Mouse (Mus musculus) ES-CJ7 (cell line): ENCODE measurements around the gene Znrf1.

Experiments used
- DNase-seq: peaks from one replicate; pipeline ENCODE4 v3.0.0; 2011; ENCODE audit warnings: low read depth, low spot score

Gene Znrf1

GRCm38 (mm10) chr8:111596485-111596821 is 60.6 kb downstream of the Znrf1 start:
- DNase-seq: no peak

- no peak for DNase-seq
These were observed 61.4 kb downstream of the Znrf1 start for GRCm38 (mm10) chr8:111597310-111597709.

GRCm38 (mm10) chr8:111599707-111600444 is 64.0 kb downstream of the Znrf1 start:
- no peak for DNase-seq

GRCm38 (mm10) chr8:111602050-111602449 is 66.2 kb downstream of the Znrf1 start:
- DNase-seq: no peak

- no peak for DNase-seq
These were observed 69.1 kb downstream of the Znrf1 start for GRCm38 (mm10) chr8:111604986-111605385.

- DNase-seq: no peak
These were observed 71.1 kb downstream of the Znrf1 start for GRCm38 (mm10) chr8:111606961-111607360.

GRCm38 (mm10) chr8:111607414-111607813 is 71.5 kb downstream of the Znrf1 start:
- no peak for DNase-seq

GRCm38 (mm10) chr8:111613181-111613580 is 77.3 kb downstream of the Znrf1 start:
- peak; percentile 99 for DNase-seq

GRCm38 (mm10) chr8:111614786-111615701 is 79.1 kb downstream of the Znrf1 start:
- no peak for DNase-seq

GRCm38 (mm10) chr8:111617812-111618211 is 81.9 kb downstream of the Znrf1 start:
- DNase-seq: no peak

- DNase-seq: no peak
These were observed 82.4 kb downstream of the Znrf1 start for GRCm38 (mm10) chr8:111618273-111618672.

GRCm38 (mm10) chr8:111619936-111620335 is 84.0 kb downstream of the Znrf1 start:
- DNase-seq: no peak

- DNase-seq: peak; percentile 83
These were observed 86.2 kb downstream of the Znrf1 start for GRCm38 (mm10) chr8:111622104-111622503.

GRCm38 (mm10) chr8:111622553-111622952 is 86.7 kb downstream of the Znrf1 start:
- no peak for DNase-seq

GRCm38 (mm10) chr8:111624081-111624852 is 88.4 kb downstream of the Znrf1 start:
- no peak for DNase-seq

- no peak for DNase-seq
These were observed 88.9 kb downstream of the Znrf1 start for GRCm38 (mm10) chr8:111624853-111625221.

- DNase-seq: peak; percentile 95
These were observed 90.0 kb downstream of the Znrf1 start for GRCm38 (mm10) chr8:111625694-111626527.

- DNase-seq: no peak
These were observed 90.6 kb downstream of the Znrf1 start for GRCm38 (mm10) chr8:111626528-111626820.

- no peak for DNase-seq
These were observed 91.0 kb downstream of the Znrf1 start for GRCm38 (mm10) chr8:111626933-111627332.

- DNase-seq: no peak
These were observed 92.0 kb downstream of the Znrf1 start for GRCm38 (mm10) chr8:111627923-111628322.

- no peak for DNase-seq
These were observed 92.5 kb downstream of the Znrf1 start for GRCm38 (mm10) chr8:111628401-111628800.
